Mouse (Mus musculus): ENCODE results near the gene Cacna1s. TPM values are rescaled to one million over a fixed set of nuclear protein-coding genes. Genes with fewer than 3 reads are reported as not detected.
A peak's percentile ranks its signal among the peaks of the same experiment; 100 is the strongest.

The Cacna1s gene
- polyA plus RNA-seq, 1 experiment from 2014 or later = 0.10 TPM

DNA sequence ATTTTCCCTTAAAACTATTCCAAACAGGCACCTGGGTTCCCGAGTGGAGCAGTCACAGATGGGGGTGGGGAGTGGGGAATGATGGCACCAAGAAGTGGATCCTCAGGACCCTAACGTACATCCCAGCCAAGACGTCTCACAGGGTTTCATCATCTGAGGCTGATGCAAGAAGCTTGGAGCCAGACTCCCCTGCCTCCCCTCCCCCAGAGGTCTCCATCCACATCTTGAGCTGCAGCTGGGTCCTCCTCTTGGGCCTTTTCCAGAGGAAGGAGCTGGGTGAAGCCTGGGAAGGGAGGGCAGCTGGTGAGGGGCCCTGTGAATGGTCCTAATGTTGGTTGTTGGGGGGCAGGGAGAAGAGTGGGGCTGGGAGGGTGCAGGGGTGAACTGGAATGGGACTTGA lies 77.6 kb downstream of the Cacna1s start:
- WGBS (ENCODE audit: insufficient replicate concordance) = 49% methylated on average over 3 of the region's 3 CpGs
- no peak for ATAC-seq (ENCODE audit: low read depth)
- no peaks in the 10 kb centered on the region for H3K27me3 ChIP-seq
- no peak overlapping the region for H3K4me3 ChIP-seq (replicated peaks)
- peak overlapping the region; percentile 99; the same call in 1 of the 2 replicates for H3K4me2 ChIP-seq
- H3K36me3 ChIP-seq = no peaks in the 10 kb centered on the region
- no peak overlapping the region for H3K9ac ChIP-seq
- peaks cover 84% of the 10 kb centered on the region for H3K4me1 ChIP-seq (replicated peaks)
- H3K9me3 ChIP-seq (replicated peaks) = no peaks in the 10 kb centered on the region
- DNase-seq = no peak
- no peak overlapping the region for H3K27ac ChIP-seq

DNA sequence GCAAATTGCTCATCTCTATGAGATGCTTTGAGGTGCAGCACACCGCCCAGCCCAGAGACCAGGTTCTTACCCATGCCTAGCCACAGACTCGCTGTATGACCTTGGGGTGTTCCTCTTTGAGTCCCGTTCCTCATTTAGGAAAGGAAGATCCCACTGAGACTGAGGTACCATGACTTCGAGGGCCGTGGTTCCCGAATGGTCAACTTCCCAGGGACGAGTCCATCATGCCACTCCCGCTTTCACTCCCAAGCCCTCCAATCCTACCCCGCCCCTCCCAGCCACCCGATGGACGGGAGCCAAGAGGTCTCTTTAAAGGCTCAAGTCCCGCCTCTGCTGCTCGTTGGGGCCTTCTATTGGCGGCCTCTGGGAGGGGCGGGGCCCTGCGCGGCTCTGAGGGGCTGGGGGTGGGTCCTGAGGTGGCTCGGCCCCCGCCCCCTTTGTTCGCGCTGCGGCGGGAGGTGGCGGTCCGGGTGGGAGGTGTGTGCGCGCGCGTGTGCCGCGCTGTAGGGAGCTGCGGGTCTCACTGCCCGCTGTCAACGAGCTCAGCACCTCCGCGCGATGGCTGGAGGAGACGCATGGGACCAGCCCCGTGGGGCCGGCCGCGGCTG lies 78.5 kb downstream of the Cacna1s start, which contains the start of gene Kif21b:
Kif21b (plus strand) TSS at position 439 of the 608 bp plus-strand sequence.
- H3K36me3 ChIP-seq = no peaks in the 10 kb centered on the region
- peak within 1 kb of the TSS; percentile 80 for H3K9ac ChIP-seq
- peak; percentile 77 for DNase-seq
- H3K4me3 ChIP-seq (replicated peaks) = peak within 1 kb of the TSS; percentile 74
- peak; percentile 79 for ATAC-seq (ENCODE audit: low read depth)
- H3K27ac ChIP-seq = peak within 1 kb of the TSS; percentile 6; the same call in 1 of the 2 replicates
- WGBS (ENCODE audit: insufficient replicate concordance) = under 1% methylated on average over 42 of the region's 42 CpGs
- peaks cover 91% of the 10 kb centered on the region for H3K4me1 ChIP-seq (replicated peaks)
- H3K27me3 ChIP-seq = no peaks in the 10 kb centered on the region
- no peaks in the 10 kb centered on the region for H3K9me3 ChIP-seq (replicated peaks)
- peak within 1 kb of the TSS; percentile 99 for H3K4me2 ChIP-seq

DNA sequence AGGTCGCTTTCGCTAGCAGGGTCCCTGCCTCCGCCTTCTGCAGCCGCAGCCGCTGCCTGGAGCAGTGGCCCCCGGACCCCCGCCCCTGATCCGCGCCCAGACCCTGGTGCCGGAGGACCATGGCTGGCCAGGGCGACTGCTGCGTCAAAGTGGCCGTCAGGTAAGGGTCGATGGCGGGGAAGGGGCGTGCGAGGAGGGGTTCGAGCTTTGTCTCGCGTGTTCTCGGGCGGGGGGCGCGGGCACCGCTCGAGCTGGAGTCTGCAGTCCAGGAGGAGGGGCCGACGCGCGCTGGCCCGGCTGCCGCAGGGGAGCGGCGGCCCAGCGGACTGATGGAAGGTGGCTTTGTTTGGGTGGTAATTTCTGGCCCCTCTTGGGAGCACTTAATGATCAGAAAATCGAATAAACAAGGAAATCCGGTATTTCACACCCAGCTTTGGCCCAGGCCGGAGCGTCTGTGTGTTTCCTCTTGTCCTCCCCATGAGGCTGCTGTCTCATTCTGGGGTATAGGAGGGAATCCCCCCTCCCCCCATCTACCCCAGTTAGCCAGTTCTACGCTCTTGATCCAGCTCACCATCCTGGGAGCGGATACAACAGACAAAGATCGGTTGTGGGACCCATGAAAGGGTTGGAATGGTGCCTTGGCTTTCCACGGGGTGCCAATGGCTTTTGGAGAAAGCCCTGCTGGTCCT lies 79.2 kb downstream of the Cacna1s start:
- Histone ChIP-seq H3K9ac (peak overlapping the region; percentile 80), H3K27me3 (no peaks in the 10 kb centered on the region), H3K9me3 (replicated peaks) (no peaks in the 10 kb centered on the region), H3K4me1 (replicated peaks) (peaks cover 91% of the 10 kb centered on the region), H3K36me3 (no peaks in the 10 kb centered on the region), H3K27ac (peak overlapping the region; percentile 6; the same call in 1 of the 2 replicates), H3K4me3 (replicated peaks) (peak overlapping the region; percentile 74), H3K4me2 (peak overlapping the region; percentile 99)
- WGBS (ENCODE audit: insufficient replicate concordance) = under 1% methylated on average over 43 of the region's 43 CpGs
- no peak for ATAC-seq (ENCODE audit: low read depth)
- no peak for DNase-seq

DNA sequence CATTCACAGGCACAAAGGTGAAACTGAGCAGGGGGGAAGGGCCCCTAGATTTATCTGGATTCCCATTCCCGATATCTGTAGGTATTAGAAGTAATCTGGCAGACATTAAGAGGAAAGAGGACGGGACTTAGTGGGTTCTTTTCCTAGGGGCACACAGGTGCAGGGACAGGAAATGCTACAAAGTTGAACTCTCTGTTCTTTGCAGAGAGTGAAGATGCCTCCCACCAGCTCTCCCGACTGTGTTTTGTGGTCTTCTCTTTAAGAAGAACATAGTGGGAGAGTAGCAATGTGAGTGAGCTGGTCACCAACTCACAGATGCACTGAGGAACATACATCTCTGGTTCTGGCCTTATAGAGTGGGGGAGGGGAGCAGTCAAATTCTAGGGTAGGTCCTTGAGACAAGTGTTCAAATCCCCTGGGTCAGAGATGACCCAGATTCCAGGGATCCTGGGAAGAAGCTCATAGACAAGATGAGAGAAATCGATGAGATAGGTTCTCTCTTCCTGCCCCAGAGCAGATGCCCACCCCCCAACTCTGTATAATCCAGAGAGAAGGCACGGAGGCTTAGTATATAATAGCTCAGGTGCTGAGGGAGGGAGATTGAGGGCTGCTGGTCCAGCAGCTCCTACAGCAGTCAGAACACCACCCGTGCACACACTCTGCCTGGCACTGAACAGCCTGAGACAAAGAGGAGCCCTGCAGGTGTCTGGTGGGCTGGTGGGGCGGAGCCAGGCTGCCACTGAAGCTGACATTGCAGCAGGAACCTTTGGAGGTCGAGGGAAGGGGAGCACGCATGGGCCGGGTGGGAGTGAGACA lies 80.0 kb downstream of the Cacna1s start:
- Histone ChIP-seq H3K27ac (no peak overlapping the region), H3K4me3 (replicated peaks) (peak overlapping the region; percentile 74), H3K4me2 (peak overlapping the region; percentile 99), H3K36me3 (no peaks in the 10 kb centered on the region), H3K9ac (peak overlapping the region; percentile 80), H3K9me3 (replicated peaks) (no peaks in the 10 kb centered on the region), H3K4me1 (replicated peaks) (peaks cover 94% of the 10 kb centered on the region), H3K27me3 (no peaks in the 10 kb centered on the region)
- ATAC-seq (ENCODE audit: low read depth) = no peak
- WGBS (ENCODE audit: insufficient replicate concordance) = 35% methylated on average over 10 of the region's 10 CpGs
- DNase-seq = no peak

DNA sequence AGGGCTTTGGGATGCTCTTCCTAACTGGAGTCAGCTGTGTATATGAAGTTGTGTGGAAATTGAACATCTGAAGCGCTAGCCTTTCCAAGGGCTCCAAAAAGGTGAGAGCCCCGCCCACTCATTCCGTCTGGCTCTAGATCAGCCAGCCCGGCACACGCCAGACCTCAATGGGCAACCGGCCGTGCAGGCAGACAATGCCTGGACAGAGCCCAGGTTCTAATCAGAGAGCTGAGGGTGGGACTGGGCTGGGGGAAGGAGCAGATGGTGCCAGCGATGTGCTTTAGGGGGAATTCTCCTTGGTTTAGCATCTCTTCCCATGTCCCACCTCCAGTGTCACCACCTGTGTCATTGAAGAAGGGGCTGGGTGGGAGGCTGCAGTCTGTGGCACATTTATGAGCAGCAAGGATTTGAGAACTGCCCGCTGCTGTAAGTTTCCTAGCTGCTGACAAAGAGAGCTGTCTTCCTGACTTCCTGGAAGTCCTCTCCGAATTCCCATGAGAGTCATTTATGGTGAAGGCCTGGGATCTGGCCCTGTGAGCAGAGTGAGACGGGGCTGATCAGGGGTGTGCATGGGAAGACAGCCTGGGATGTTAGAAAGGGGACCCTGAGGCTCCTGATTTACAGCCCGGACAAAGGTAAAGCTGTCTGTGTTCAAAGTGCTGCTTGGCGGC lies 81.2 kb downstream of the Cacna1s start:
- Histone ChIP-seq H3K27ac (peak overlapping the region; percentile 84), H3K9ac (peak overlapping the region; percentile 19; the same call in 1 of the 2 replicates), H3K4me2 (peak overlapping the region; percentile 99), H3K9me3 (replicated peaks) (no peaks in the 10 kb centered on the region), H3K4me1 (replicated peaks) (peaks cover 97% of the 10 kb centered on the region), H3K4me3 (replicated peaks) (no peak overlapping the region), H3K36me3 (no peaks in the 10 kb centered on the region), H3K27me3 (no peaks in the 10 kb centered on the region)
- ATAC-seq (ENCODE audit: low read depth) (no peak), DNase-seq (no peak)
- WGBS (ENCODE audit: insufficient replicate concordance) = 41% methylated on average over 13 of the region's 13 CpGs

DNA sequence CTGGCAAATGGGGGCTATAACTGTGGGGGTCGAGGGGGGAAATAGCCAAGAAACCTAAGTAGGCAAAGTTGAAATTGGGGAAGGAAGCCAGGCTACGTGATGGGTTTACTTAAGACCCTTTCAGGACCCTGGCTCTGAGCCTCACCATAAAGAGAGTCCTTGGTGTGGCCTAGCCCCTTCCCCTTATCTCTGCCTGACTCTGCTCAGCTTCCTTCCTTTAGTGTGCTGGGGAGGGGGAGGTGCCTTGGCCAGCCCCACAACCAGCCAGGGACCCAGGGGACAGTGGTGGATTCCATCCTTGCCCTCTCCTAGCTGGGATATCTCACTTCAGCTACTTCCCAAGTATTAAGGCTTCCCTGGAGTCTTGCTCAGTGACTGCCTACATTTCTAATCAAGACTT lies 82.0 kb downstream of the Cacna1s start:
- Histone ChIP-seq H3K27ac (peak overlapping the region; percentile 84), H3K9ac (peak overlapping the region; percentile 58), H3K9me3 (replicated peaks) (no peaks in the 10 kb centered on the region), H3K27me3 (no peaks in the 10 kb centered on the region), H3K36me3 (no peaks in the 10 kb centered on the region), H3K4me1 (replicated peaks) (peaks cover 97% of the 10 kb centered on the region), H3K4me2 (peak overlapping the region; percentile 99), H3K4me3 (replicated peaks) (no peak overlapping the region)
- no peak for ATAC-seq (ENCODE audit: low read depth)
- no peak for DNase-seq
- 16% methylated on average over 2 of the region's 2 CpGs for WGBS (ENCODE audit: insufficient replicate concordance)

DNA sequence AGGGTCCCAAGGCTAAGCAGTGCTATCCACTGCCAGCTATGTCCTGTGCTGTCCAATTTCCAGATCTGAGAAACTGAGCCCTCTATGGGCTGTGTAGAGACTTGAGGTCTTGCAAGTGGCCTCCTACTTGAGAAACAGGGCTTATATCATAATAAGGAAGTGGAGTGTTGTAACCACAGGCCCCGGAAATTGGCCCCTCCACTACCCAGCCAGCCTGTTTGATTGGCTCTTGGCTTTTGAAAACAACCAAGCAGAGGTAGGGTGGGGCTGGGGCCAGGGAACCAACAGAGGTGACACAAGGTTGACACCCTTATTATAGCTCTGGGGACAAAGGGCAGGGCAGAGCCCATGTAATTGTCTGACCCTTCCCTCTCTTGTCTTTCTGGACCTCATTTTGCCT lies 82.5 kb downstream of the Cacna1s start:
- Histone ChIP-seq H3K4me1 (replicated peaks) (peaks cover 99% of the 10 kb centered on the region), H3K27me3 (no peaks in the 10 kb centered on the region), H3K27ac (peak overlapping the region; percentile 84), H3K4me3 (replicated peaks) (no peak overlapping the region), H3K4me2 (peak overlapping the region; percentile 99), H3K36me3 (no peaks in the 10 kb centered on the region), H3K9ac (peak overlapping the region; percentile 58), H3K9me3 (replicated peaks) (no peaks in the 10 kb centered on the region)
- DNase-seq = peak; percentile 76
- peak; percentile 78 for ATAC-seq (ENCODE audit: low read depth)
- WGBS (ENCODE audit: insufficient replicate concordance) = 12% methylated on average over 1 of the region's 1 CpGs

DNA sequence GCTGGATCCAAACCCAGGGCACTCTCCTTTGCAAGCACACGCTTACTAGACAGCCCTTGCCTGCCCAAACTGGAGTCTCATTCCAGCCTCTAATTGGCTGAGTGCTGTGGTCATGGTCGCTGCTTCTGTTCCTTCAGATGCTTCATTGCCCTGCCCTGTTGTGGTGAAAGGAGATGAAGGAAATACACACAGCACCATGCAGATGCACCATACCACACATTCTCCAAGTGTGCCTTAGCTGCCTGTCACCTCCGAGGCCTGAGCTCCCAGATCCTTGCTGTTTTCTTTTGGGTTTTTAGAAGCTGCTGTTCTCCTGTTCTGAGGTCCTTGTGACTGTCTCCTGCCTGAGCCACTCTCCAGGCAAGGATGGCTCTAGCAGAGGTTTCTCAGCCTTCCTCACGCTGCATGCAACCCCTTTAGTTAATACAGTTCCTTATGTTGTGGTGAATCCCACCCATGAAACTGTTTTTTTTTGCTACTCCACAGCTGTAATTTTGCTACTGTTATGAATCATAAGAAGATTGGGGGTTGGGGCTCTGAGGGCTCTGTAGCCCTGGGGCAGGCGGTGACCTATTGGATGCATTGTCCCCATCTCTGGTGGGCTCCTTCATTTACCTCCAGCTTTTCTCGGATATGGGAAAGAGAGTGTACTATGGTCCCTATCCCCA lies 83.4 kb downstream of the Cacna1s start:
- H3K4me1 ChIP-seq (replicated peaks) = peaks cover 99% of the 10 kb centered on the region
- H3K36me3 ChIP-seq = no peaks in the 10 kb centered on the region
- peak overlapping the region; percentile 84 for H3K27ac ChIP-seq
- DNase-seq = no peak
- peak overlapping the region; percentile 99; the same call in 1 of the 2 replicates for H3K4me2 ChIP-seq
- no peaks in the 10 kb centered on the region for H3K9me3 ChIP-seq (replicated peaks)
- no peaks in the 10 kb centered on the region for H3K27me3 ChIP-seq
- H3K9ac ChIP-seq = peak overlapping the region; percentile 10; the same call in 1 of the 2 replicates
- H3K4me3 ChIP-seq (replicated peaks) = no peak overlapping the region
- WGBS (ENCODE audit: insufficient replicate concordance) = 70% methylated on average over 6 of the region's 6 CpGs
- no peak for ATAC-seq (ENCODE audit: low read depth)

DNA sequence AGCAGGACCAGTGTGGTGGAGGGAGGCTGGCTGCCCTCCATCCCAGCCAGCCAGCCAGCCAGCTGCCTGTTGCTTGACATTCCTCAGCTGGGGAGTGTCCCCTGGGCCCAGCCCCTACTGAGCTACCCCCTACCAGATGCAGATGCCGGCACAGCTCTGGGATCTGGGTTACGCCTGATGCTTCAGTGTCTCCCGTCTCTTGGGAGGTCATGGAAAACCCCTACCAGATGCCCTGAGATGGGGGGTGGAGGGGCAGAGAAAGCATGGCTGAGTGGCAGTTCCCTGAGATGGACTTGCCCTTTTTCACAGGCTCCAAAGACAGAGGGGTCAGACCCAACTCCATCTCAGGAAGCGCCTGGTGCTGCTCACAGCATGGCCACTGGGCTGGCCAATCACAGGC lies 84.0 kb downstream of the Cacna1s start:
- WGBS (ENCODE audit: insufficient replicate concordance) = 71% methylated on average over 4 of the region's 4 CpGs
- peak overlapping the region; percentile 69 for H3K27ac ChIP-seq
- H3K9me3 ChIP-seq (replicated peaks) = no peaks in the 10 kb centered on the region
- ATAC-seq (ENCODE audit: low read depth) (no peak), DNase-seq (no peak)
- H3K4me1 ChIP-seq (replicated peaks) = peaks cover 99% of the 10 kb centered on the region
- H3K9ac ChIP-seq = no peak overlapping the region
- H3K4me3 ChIP-seq (replicated peaks) = no peak overlapping the region
- no peak overlapping the region for H3K4me2 ChIP-seq
- H3K36me3 ChIP-seq = no peaks in the 10 kb centered on the region
- no peaks in the 10 kb centered on the region for H3K27me3 ChIP-seq

DNA sequence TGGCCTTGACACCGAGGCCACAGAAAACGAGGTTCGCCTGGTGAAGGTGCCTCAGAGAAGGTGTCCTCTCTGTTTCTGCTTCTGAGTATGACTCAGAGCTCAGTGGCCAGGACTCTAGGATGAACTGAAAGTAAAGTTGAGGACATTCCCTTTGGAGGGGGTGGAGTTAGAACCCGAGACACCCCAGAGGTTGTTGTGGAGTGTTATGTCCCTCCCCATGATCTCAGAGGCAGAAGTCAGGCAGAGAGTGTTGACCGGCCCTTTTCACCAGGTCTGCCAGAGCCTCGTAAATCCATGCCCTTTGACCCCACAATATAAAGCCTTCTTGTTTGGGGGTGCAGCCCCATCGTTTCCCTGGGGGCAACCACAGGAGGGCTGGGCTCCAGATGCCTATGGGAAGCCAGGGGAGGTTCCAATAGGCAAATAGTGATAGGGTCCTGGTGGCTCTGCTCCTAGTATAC lies 84.6 kb downstream of the Cacna1s start:
- WGBS (ENCODE audit: insufficient replicate concordance) = 56% methylated on average over 7 of the region's 7 CpGs
- Histone ChIP-seq H3K9ac (no peak overlapping the region), H3K9me3 (replicated peaks) (no peaks in the 10 kb centered on the region), H3K4me1 (replicated peaks) (peaks cover 99% of the 10 kb centered on the region), H3K36me3 (no peaks in the 10 kb centered on the region), H3K27ac (peak overlapping the region; percentile 69), H3K4me3 (replicated peaks) (no peak overlapping the region), H3K4me2 (no peak overlapping the region), H3K27me3 (no peaks in the 10 kb centered on the region)
- no peak for DNase-seq
- ATAC-seq (ENCODE audit: low read depth) = no peak
